Mouse (Mus musculus) ES-E14 (cell line): ENCODE measurements around the gene Hoxd12. TPM values are rescaled to one million over a fixed set of nuclear protein-coding genes. Genes with fewer than 3 reads are reported as not detected.

ENCODE experiments used
- DNase-seq: peaks from one replicate; pipeline ENCODE4 v3.0.0-alpha.2; 2013; ENCODE audit warnings: low read depth, low spot score
- H3K27ac ChIP-seq: 2 replicates; pipeline ENCODE4 v1.5.1; 2012; ENCODE audit warnings: low read depth, mild to moderate bottlenecking, low read length, moderate library complexity, mixed read lengths; ENCODE audit not compliant: poor library complexity, insufficient read depth, severe bottlenecking
- H3K36me3 ChIP-seq: 2 replicates; pipeline ENCODE4 v1.6.1; 2012; ENCODE audit warnings: mild to moderate bottlenecking, low read length, moderate library complexity, mixed read lengths; ENCODE audit not compliant: control insufficient read depth, poor library complexity, insufficient read depth, severe bottlenecking
- H3K4me1 ChIP-seq, 2 experiments: fragments of 150-350 bp in 1 of 2; sonication (generic) in 1 of 2; 2 replicates each; pipeline ENCODE4 v1.6.1; 2012; ENCODE audit warnings: low read length in 2 of 2, mild to moderate bottlenecking in 1 of 2, mixed read lengths in 1 of 2; ENCODE audit not compliant: control insufficient read depth in 2 of 2, insufficient read depth in 2 of 2, poor library complexity in 1 of 2
- H3K4me3 ChIP-seq, 2 experiments: fragments of 150-350 bp in 1 of 2; sonication (generic) in 1 of 2; 2 replicates each; pipeline ENCODE4 v1.5.1; 2012; ENCODE audit warnings: low read length in 2 of 2, low read depth in 1 of 2, mild to moderate bottlenecking in 1 of 2, mixed read lengths in 1 of 2; ENCODE audit not compliant: insufficient read depth in 1 of 2, poor library complexity in 1 of 2, severe bottlenecking in 1 of 2
- H3K9ac ChIP-seq: 2 replicates; pipeline ENCODE4 v1.6.1; 2012; ENCODE audit warnings: low read depth, mild to moderate bottlenecking, low read length, mixed read lengths; ENCODE audit not compliant: poor library complexity, insufficient read depth, severe bottlenecking
- H3K9me3 ChIP-seq: fragments of 150-350 bp; sonication (generic); 2 replicates; pipeline ENCODE4 v1.6.1; 2012; ENCODE audit warnings: low read depth, mild to moderate bottlenecking, low read length; ENCODE audit not compliant: control insufficient read depth, insufficient read depth
- CHD2 ChIP-seq: IDR thresholded peaks from 2 replicates; pipeline ENCODE4 v1.6.1; 2014; ENCODE audit warnings: mild to moderate bottlenecking, low read depth, low read length, inconsistent platforms
- HCFC1 ChIP-seq: IDR thresholded peaks from 2 replicates; pipeline ENCODE4 v1.6.1; 2012; ENCODE audit warnings: low read length, inconsistent platforms, borderline replicate concordance; ENCODE audit not compliant: insufficient read depth
- MAFK ChIP-seq: IDR thresholded peaks from 2 replicates; pipeline ENCODE4 v1.6.1; 2014; ENCODE audit warnings: mild to moderate bottlenecking, low read depth, low read length, inconsistent platforms; ENCODE audit not compliant: insufficient read depth
- ZC3H11A ChIP-seq: IDR thresholded peaks from 2 replicates; pipeline ENCODE4 v1.6.1; 2012; ENCODE audit warnings: low read depth, mild to moderate bottlenecking, inconsistent platforms, low read length, borderline replicate concordance
- ZNF384 ChIP-seq: IDR thresholded peaks from 2 replicates; pipeline ENCODE4 v1.6.1; 2012; ENCODE audit warnings: low read depth, low read length, inconsistent platforms
- in situ Hi-C, 2 experiments: fragments of 600-800 bp; cut with MboI; formaldehyde crosslinking; loops; one replicate each; pipeline ENCODE4 v1.15.1; 2025; ENCODE audit warnings: low sequenced_read_pairs in 2 of 2, inconsistent platforms in 1 of 2; ENCODE audit not compliant: unreplicated experiment in 2 of 2
- total RNA-seq: library from RNA; depleted of rRNA; stranded (reverse); fragments of 300-350 nt; gene quantifications from 2 replicates; pipeline ENCODE4 v1.2.3, GENCODE M21; 2012; rRNA removed

The Hoxd12 gene
- total RNA-seq, result not detected in 2 replicates

DNA sequence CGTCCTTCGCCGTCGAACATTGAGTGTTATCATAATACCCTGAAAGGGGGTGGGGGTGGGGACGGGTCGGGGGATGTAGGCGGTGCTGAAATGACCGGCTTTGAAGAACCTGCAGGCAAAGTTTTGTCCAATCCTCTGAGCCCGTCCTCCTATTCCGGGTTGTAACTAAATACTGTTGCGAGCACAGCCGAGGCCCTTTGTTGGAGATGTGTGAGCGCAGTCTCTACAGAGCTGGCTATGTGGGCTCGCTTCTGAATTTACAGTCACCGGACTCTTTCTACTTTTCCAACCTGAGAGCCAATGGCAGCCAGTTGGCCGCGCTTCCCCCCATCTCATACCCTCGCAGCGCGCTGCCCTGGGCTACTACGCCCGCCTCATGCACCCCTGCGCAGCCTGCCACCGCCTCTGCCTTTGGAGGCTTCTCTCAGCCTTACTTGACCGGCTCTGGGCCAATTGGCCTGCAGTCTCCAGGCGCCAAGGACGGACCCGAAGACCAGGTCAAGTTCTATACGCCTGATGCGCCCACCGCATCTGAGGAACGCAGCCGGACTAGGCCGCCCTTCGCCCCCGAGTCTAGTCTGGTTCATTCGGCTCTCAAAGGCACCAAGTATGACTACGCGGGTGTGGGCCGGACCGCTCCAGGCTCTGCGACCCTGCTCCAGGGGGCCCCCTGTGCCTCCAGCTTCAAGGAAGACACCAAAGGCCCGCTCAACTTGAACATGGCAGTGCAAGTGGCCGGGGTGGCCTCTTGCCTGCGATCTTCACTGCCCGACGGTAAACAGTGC, at the start of gene Hoxd12:
Gene Hoxd12, plus strand, starts transcription at position 133 of the 785 bp plus-strand sequence.
- Histone ChIP-seq H3K4me1 (peaks cover 0 to 5% of the 10 kb centered on the region in 2 experiments; a peak in 1 of 4 replicates), H3K4me3 (peak within 1 kb of the TSS in 1 of 2 experiments; percentile 18; a peak in 1 of 4 replicates), H3K27ac (no peak within 1 kb of the TSS), H3K9ac (no peak within 1 kb of the TSS), H3K9me3 (no peaks in the 10 kb centered on the region), H3K36me3 (no peaks in the 10 kb centered on the region)
- in situ Hi-C loops, result loop anchor here (25.0 kb wide), 3 partner anchors 613 to 1113 kb away; no protein-coding TSS in a partner anchor
- TF ChIP-seq ZC3H11A (no peak), MAFK (no peak), ZNF384 (no peak), HCFC1 (no peak), CHD2 (no peak)
- no peak for DNase-seq

DNA sequence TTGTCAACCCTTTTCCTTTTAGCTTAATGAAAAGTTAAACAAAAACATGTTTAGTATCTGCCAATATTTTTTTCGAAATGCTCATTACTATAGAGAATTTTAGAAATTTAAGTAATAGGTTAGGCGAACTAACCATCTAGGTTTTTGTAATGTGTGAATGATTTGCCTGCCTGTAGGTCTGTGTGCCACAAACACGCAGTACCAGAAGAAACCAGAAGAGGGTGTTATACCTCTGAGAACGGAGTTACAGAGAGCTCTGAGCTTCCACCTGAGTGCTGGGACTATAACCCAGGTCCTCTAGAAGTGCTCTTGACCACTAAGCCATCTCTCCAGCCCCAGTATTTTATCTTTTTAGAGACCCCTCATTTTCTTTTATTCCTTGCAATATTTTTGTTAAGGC, 39.4 kb upstream of the Hoxd12 start:
- TF ChIP-seq MAFK (no peak), ZNF384 (no peak), HCFC1 (no peak), ZC3H11A (no peak), CHD2 (no peak)
- no peaks in the 10 kb centered on the region for H3K4me1 ChIP-seq
- no peak overlapping the region for H3K4me3 ChIP-seq
- peak; percentile 33 for DNase-seq
- no peak overlapping the region for H3K27ac ChIP-seq
- no peaks in the 10 kb centered on the region for H3K9me3 ChIP-seq
- no peaks in the 10 kb centered on the region for H3K36me3 ChIP-seq
- in situ Hi-C loops, result no loop called here
- H3K9ac ChIP-seq, result no peak overlapping the region

DNA sequence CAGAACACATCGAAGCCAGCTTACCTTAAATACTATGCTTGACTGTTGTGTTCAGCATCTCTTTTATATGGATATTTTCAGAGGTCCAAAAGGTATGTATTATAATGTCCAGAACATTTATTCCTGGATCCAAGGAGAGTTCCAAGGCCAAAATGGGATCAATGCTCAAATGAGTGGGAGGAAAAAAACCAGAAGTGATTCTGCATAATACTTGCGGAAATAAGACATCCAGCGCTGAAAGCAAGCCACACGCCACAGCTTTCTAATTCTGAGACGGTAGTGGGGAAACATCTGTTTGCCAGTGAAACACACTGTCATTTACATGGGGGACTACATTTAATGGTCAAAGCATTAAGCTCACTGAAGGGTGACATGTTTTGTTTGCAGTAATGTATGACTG, 32.4 kb upstream of the Hoxd12 start:
- no peak overlapping the region for H3K4me3 ChIP-seq
- DNase-seq, result no peak
- no peak overlapping the region for H3K9ac ChIP-seq
- TF ChIP-seq ZNF384 (no peak), ZC3H11A (no peak), HCFC1 (no peak), MAFK (no peak), CHD2 (no peak)
- in situ Hi-C loops, result loop anchor here in 1 of 2 experiments (10.0 kb wide), 1 partner anchor 578 kb away; no protein-coding TSS in a partner anchor
- no peak overlapping the region for H3K27ac ChIP-seq
- no peaks in the 10 kb centered on the region for H3K36me3 ChIP-seq
- no peaks in the 10 kb centered on the region for H3K4me1 ChIP-seq
- no peaks in the 10 kb centered on the region for H3K9me3 ChIP-seq

DNA sequence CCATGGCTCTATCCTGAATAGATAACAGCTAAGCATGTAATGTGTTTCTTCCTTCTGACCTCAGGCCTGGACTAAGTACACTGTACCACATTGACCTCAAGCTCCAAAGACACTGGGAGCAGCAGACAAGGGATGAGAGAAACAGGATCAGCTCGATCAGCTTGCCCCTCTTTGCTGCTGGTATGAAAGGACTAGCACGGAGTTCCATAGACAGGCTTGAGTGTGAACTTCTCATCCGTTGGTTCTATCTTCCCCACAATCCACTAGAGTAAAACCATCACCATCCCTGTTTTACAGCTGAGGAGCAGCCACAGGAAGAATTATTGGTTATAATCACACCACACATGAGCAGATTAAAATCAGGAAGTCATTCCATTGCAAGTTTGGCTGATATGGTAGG, 29.2 kb upstream of the Hoxd12 start:
- no peaks in the 10 kb centered on the region for H3K4me1 ChIP-seq
- TF ChIP-seq MAFK (no peak), ZNF384 (no peak), ZC3H11A (no peak), CHD2 (no peak), HCFC1 (no peak)
- H3K9me3 ChIP-seq, result no peaks in the 10 kb centered on the region
- no peak overlapping the region for H3K4me3 ChIP-seq
- H3K27ac ChIP-seq, result no peak overlapping the region
- in situ Hi-C loops, result loop anchor here in 1 of 2 experiments (10.0 kb wide), 1 partner anchor 581 kb away; no protein-coding TSS in a partner anchor
- no peak for DNase-seq
- H3K9ac ChIP-seq, result no peak overlapping the region
- H3K36me3 ChIP-seq, result no peaks in the 10 kb centered on the region
